Mouse (Mus musculus) midbrain, postnatal 0 days (tissue): ENCODE results near the gene Akt1. TPM values are rescaled to one million over a fixed set of nuclear protein-coding genes. Genes with fewer than 3 reads are reported as not detected.

Experiments
- ATAC-seq: fragments of 200-750 bp; cut with Nextera tagmentation; 2 replicates; pipeline ENCODE4 v1.8.0; 2017; ENCODE audit warnings: moderate number of reproducible peaks, mild to moderate bottlenecking, moderate TSS enrichment, moderate library complexity; ENCODE audit not compliant: low FRiP score
- DNase-seq: peaks from one replicate; pipeline ENCODE4 v3.0.0-alpha.2; 2015; ENCODE audit warnings: low spot score
- H3K27ac ChIP-seq: fragments of 300-500 bp; sonication (generic); 2 replicates; pipeline ENCODE4 v1.5.1; 2014; ENCODE audit warnings: low read depth, mild to moderate bottlenecking, low read length, mixed read lengths
- H3K27me3 ChIP-seq: fragments of 300-500 bp; sonication (generic); 2 replicates; pipeline ENCODE4 v1.6.1; 2014; ENCODE audit warnings: low read length, control low read depth, mixed read lengths; ENCODE audit not compliant: insufficient read depth
- H3K36me3 ChIP-seq: fragments of 300-500 bp; sonication (generic); 2 replicates; pipeline ENCODE4 v1.6.1; 2014; ENCODE audit warnings: low read length, control low read depth, mixed read lengths; ENCODE audit not compliant: insufficient read depth
- H3K4me1 ChIP-seq: fragments of 300-500 bp; sonication (generic); 2 replicates; pipeline ENCODE4 v1.6.1; 2014; ENCODE audit warnings: mild to moderate bottlenecking, control low read depth, antibody characterized with exemption, low read length, mixed read lengths; ENCODE audit not compliant: insufficient read depth
- H3K4me2 ChIP-seq: fragments of 300-500 bp; sonication (generic); 2 replicates; pipeline ENCODE4 v1.6.1; 2014; ENCODE audit warnings: low read depth, mild to moderate bottlenecking, low read length, mixed read lengths; ENCODE audit not compliant: poor library complexity, severe bottlenecking
- H3K4me3 ChIP-seq: fragments of 300-500 bp; sonication (generic); 2 replicates; pipeline ENCODE4 v1.5.1; 2014; ENCODE audit warnings: low read depth, mild to moderate bottlenecking, low read length, moderate library complexity
- H3K9ac ChIP-seq: fragments of 300-500 bp; sonication (generic); replicated peaks from 2 replicates; pipeline ENCODE4 v1.6.1; 2014; ENCODE audit warnings: mild to moderate bottlenecking, low read length, moderate library complexity, mixed read lengths; ENCODE audit not compliant: poor library complexity, severe bottlenecking
- H3K9me3 ChIP-seq: fragments of 300-500 bp; sonication (generic); 2 replicates; pipeline ENCODE4 v1.6.1; 2016; ENCODE audit warnings: low read length, control low read depth
- CTCF ChIP-seq: IDR thresholded peaks from 2 replicates; pipeline ENCODE4 v1.5.1; 2016; ENCODE audit warnings: antibody characterized with exemption, mild to moderate bottlenecking
- WGBS: fragments of 180-500 bp; shearing (Covaris S2); extraction: QIAGEN DNeasy Blood & Tissue Kit; methylation state at CpG from one replicate; pipeline ENCODE4 v1.1.7; 2014; 5-methylcytosine and 5-hydroxymethylcytosine counted together
- polyA plus RNA-seq: library from polyadenylated mRNA; unstranded; fragments of >200 nt; fragmentation: Nextera tagmentation; extraction: Ambion mirVana; gene quantifications from 2 replicates; pipeline ENCODE4 v1.2.1, GENCODE M21; 2015
- total RNA-seq: library from RNA; depleted of rRNA; stranded (reverse); fragments of >200 nt; gene quantifications from 2 replicates; pipeline ENCODE4 v1.2.3, GENCODE M21; 2014

Gene Akt1
- total and polyA plus RNA-seq, 2 experiments from 2014 or later, result 93.3 to 201 TPM

GRCm38 (mm10) chr12:112643126-112643525, 31.6 kb downstream of the Akt1 start:
- 95% methylated on average over 6 of the region's 6 CpGs for WGBS
- H3K27ac ChIP-seq, result no peak overlapping the region
- H3K9ac ChIP-seq, result no peak overlapping the region
- DNase-seq (no peak), ATAC-seq (no peak)
- H3K4me1 ChIP-seq, result peaks cover 11% of the 10 kb centered on the region; the same call in 1 of the 2 replicates
- H3K4me3 ChIP-seq, result no peak overlapping the region
- no peaks in the 10 kb centered on the region for H3K27me3 ChIP-seq
- H3K4me2 ChIP-seq, result no peak overlapping the region
- no peak for TF ChIP-seq CTCF
- H3K36me3 ChIP-seq, result no peaks in the 10 kb centered on the region
- H3K9me3 ChIP-seq, result no peaks in the 10 kb centered on the region

- H3K27me3 ChIP-seq, result no peaks in the 10 kb centered on the region
- H3K4me3 ChIP-seq, result no peak overlapping the region
- no peak overlapping the region for H3K27ac ChIP-seq
- WGBS, result 91% methylated on average over 10 of the region's 10 CpGs
- no peaks in the 10 kb centered on the region for H3K36me3 ChIP-seq
- TF ChIP-seq CTCF, result no peak
- no peaks in the 10 kb centered on the region for H3K4me1 ChIP-seq
- no peaks in the 10 kb centered on the region for H3K9me3 ChIP-seq
- ATAC-seq (no peak), DNase-seq (no peak)
- no peak overlapping the region for H3K9ac ChIP-seq
- H3K4me2 ChIP-seq, result no peak overlapping the region
These were observed 35.2 kb downstream of the Akt1 start for GRCm38 (mm10) chr12:112639526-112639925.

GRCm38 (mm10) chr12:112633686-112634085, 41.0 kb downstream of the Akt1 start:
- no peak for ATAC-seq
- Histone ChIP-seq H3K4me2 (no peak overlapping the region), H3K27ac (no peak overlapping the region), H3K27me3 (no peaks in the 10 kb centered on the region), H3K9me3 (no peaks in the 10 kb centered on the region), H3K4me1 (peaks cover 3% of the 10 kb centered on the region; the same call in 1 of the 2 replicates), H3K36me3 (no peaks in the 10 kb centered on the region), H3K4me3 (no peak overlapping the region), H3K9ac (no peak overlapping the region)
- no peak for DNase-seq
- no peak for TF ChIP-seq CTCF
- 77% methylated on average over 9 of the region's 9 CpGs for WGBS

- Histone ChIP-seq H3K9ac (no peak overlapping the region), H3K4me3 (no peak overlapping the region), H3K27me3 (no peaks in the 10 kb centered on the region), H3K36me3 (no peaks in the 10 kb centered on the region), H3K4me1 (peaks cover 3% of the 10 kb centered on the region; the same call in 1 of the 2 replicates), H3K4me2 (no peak overlapping the region), H3K9me3 (no peaks in the 10 kb centered on the region), H3K27ac (no peak overlapping the region)
- WGBS, result 81% methylated on average over 5 of the region's 5 CpGs
- DNase-seq, result no peak
- TF ChIP-seq CTCF, result no peak
- no peak for ATAC-seq
These were observed 41.8 kb downstream of the Akt1 start for GRCm38 (mm10) chr12:112632907-112633306.

GRCm38 (mm10) chr12:112632084-112632777, 42.5 kb downstream of the Akt1 start:
- Histone ChIP-seq H3K27ac (no peak overlapping the region), H3K36me3 (no peaks in the 10 kb centered on the region), H3K9me3 (no peaks in the 10 kb centered on the region), H3K4me3 (no peak overlapping the region), H3K27me3 (no peaks in the 10 kb centered on the region), H3K4me1 (peaks cover 3% of the 10 kb centered on the region; the same call in 1 of the 2 replicates), H3K4me2 (no peak overlapping the region), H3K9ac (no peak overlapping the region)
- 78% methylated on average over 11 of the region's 11 CpGs for WGBS
- DNase-seq (no peak), ATAC-seq (no peak)
- TF ChIP-seq CTCF, result no peak

- Histone ChIP-seq H3K36me3 (no peaks in the 10 kb centered on the region), H3K4me3 (no peak overlapping the region), H3K9ac (no peak overlapping the region), H3K4me1 (peaks cover 3% of the 10 kb centered on the region; the same call in 1 of the 2 replicates), H3K9me3 (no peaks in the 10 kb centered on the region), H3K4me2 (no peak overlapping the region), H3K27ac (no peak overlapping the region), H3K27me3 (no peaks in the 10 kb centered on the region)
- 55% methylated on average over 1 of the region's 1 CpGs for WGBS
- no peak for TF ChIP-seq CTCF
- ATAC-seq (no peak), DNase-seq (no peak)
These were observed 43.2 kb downstream of the Akt1 start for GRCm38 (mm10) chr12:112631472-112631871.
